Mouse (Mus musculus): ENCODE data around the gene Fam184b.

DNA sequence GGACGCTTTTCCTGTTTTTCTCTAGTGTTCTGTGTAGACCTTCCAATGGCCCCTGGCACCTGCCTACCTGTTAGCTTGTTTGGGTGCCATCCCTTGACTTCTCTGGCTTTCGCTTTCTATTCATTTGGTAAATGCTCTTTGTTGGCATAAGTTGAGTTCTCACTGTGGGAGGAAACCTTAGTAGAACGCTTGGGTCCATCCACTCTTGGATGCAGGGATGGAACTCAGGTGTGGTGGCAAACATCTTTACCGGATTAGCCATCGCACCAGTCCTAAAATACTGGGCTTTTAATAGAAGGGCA, 118.7 kb downstream of the Fam184b start:
- no peak for TF ChIP-seq CTCF (IDR thresholded peaks at IDR 0.05; ENCODE audit: control insufficient read depth, insufficient read depth, insufficient read length)
- no peak for TF ChIP-seq MYOD1 (IDR thresholded peaks at IDR 0.05; ENCODE audit: control insufficient read depth, insufficient read length, low read depth)

Measured in C2C12 (cell line).